Mouse (Mus musculus) gastrocnemius, postnatal 36 days (tissue): ENCODE measurements around the gene Msrb3. TPM values are rescaled to one million over a fixed set of nuclear protein-coding genes. Genes with fewer than 3 reads are reported as not detected.

Experiments
- DNase-seq, 2 experiments: peaks; one replicate each; pipeline ENCODE4 v3.0.0; 2022
- intact Hi-C: fragments of 180-260 bp; cut with DNase I; formaldehyde crosslinking; loops from one replicate; pipeline ENCODE4 v1.15.1; 2025
- total RNA-seq, 2 experiments: library from RNA; stranded (reverse); gene quantifications; 2 replicates each; pipeline ENCODE4 v1.2.3; 2021

The Msrb3 gene
- total RNA-seq, 2 experiments from 2014 or later = 109 to 115 TPM

GRCm38 (mm10) chr10:120820781-120821300 lies 78.1 kb downstream of the Msrb3 start:
- intact Hi-C loops = no loop called here
- no peak for DNase-seq

- intact Hi-C loops = no loop called here
- DNase-seq = no peak
These were observed 83.6 kb downstream of the Msrb3 start for GRCm38 (mm10) chr10:120815290-120815689.

GRCm38 (mm10) chr10:120811796-120812443 lies 87.0 kb downstream of the Msrb3 start:
- DNase-seq = no peak
- intact Hi-C loops = no loop called here

- no peak for DNase-seq
These were observed 87.9 kb downstream of the Msrb3 start for GRCm38 (mm10) chr10:120810832-120811571.

GRCm38 (mm10) chr10:120810053-120810696 lies 88.7 kb downstream of the Msrb3 start:
- intact Hi-C loops = no loop called here
- DNase-seq = no peak

More at GRCm38 (mm10) chr10:120810832-120811571, 87.9 kb downstream of the Msrb3 start:
- intact Hi-C loops = no loop called here

- intact Hi-C loops = no loop called here
- no peak for DNase-seq
These were observed 90.7 kb downstream of the Msrb3 start for GRCm38 (mm10) chr10:120808167-120808566.

- no peak for DNase-seq
- intact Hi-C loops = no loop called here
These were observed 97.8 kb downstream of the Msrb3 start for GRCm38 (mm10) chr10:120801127-120801526.

- intact Hi-C loops = no loop called here
- no peak for DNase-seq
These were observed 99.4 kb downstream of the Msrb3 start for GRCm38 (mm10) chr10:120799479-120799878.

GRCm38 (mm10) chr10:120796749-120797148 lies 102.2 kb downstream of the Msrb3 start:
- intact Hi-C loops = no loop called here
- no peak for DNase-seq

GRCm38 (mm10) chr10:120794391-120794817 lies 104.5 kb downstream of the Msrb3 start:
- intact Hi-C loops = no loop called here

GRCm38 (mm10) chr10:120792191-120792765 lies 106.6 kb downstream of the Msrb3 start:
- DNase-seq = no peak
- intact Hi-C loops = no loop called here

More at GRCm38 (mm10) chr10:120794391-120794817, 104.5 kb downstream of the Msrb3 start:
- no peak for DNase-seq

- DNase-seq = no peak
These were observed 107.5 kb downstream of the Msrb3 start for GRCm38 (mm10) chr10:120791438-120791837.

GRCm38 (mm10) chr10:120787202-120787601 lies 111.7 kb downstream of the Msrb3 start:
- intact Hi-C loops = no loop called here
- no peak for DNase-seq

More at GRCm38 (mm10) chr10:120791438-120791837, 107.5 kb downstream of the Msrb3 start:
- intact Hi-C loops = no loop called here

GRCm38 (mm10) chr10:120784516-120784915 lies 114.4 kb downstream of the Msrb3 start:
- intact Hi-C loops = no loop called here
- DNase-seq = no peak

GRCm38 (mm10) chr10:120783393-120783792 lies 115.5 kb downstream of the Msrb3 start:
- no peak for DNase-seq
- intact Hi-C loops = no loop called here

GRCm38 (mm10) chr10:120777499-120777898 lies 121.4 kb downstream of the Msrb3 start:
- intact Hi-C loops = no loop called here
- no peak for DNase-seq

GRCm38 (mm10) chr10:120775361-120775760 lies 123.5 kb downstream of the Msrb3 start:
- intact Hi-C loops = no loop called here
- DNase-seq = no peak

GRCm38 (mm10) chr10:120767418-120767817 lies 131.5 kb downstream of the Msrb3 start:
- no peak for DNase-seq
- intact Hi-C loops = no loop called here

- DNase-seq = no peak
- intact Hi-C loops = no loop called here
These were observed 133.5 kb downstream of the Msrb3 start for GRCm38 (mm10) chr10:120765398-120765797.

GRCm38 (mm10) chr10:120763656-120764466 lies 135.0 kb downstream of the Msrb3 start:
- no peak for DNase-seq

More at GRCm38 (mm10) chr10:120763656-120764466, 135.0 kb downstream of the Msrb3 start:
- intact Hi-C loops = no loop called here
